Mouse (Mus musculus) embryonic facial prominence, embryonic 15.5 days (tissue): Measurements from ENCODE around the gene Tcf25. TPM values are rescaled to one million over a fixed set of nuclear protein-coding genes. Genes with fewer than 3 reads are reported as not detected.

ENCODE experiments used
- ATAC-seq: fragments of 200-750 bp; cut with Nextera tagmentation; 2 replicates; pipeline ENCODE4 v1.8.0; 2017; ENCODE audit warnings: low read depth, moderate TSS enrichment; ENCODE audit not compliant: insufficient number of reproducible peaks, low FRiP score, low TSS enrichment
- H3K27ac ChIP-seq: fragments of 300-500 bp; sonication (generic); replicated peaks from 2 replicates; pipeline ENCODE4 v1.5.1; 2015; ENCODE audit warnings: mild to moderate bottlenecking, inconsistent platforms
- H3K27me3 ChIP-seq: fragments of 300-500 bp; sonication (generic); 2 replicates; pipeline ENCODE4 v1.6.1; 2015; ENCODE audit warnings: inconsistent platforms
- H3K36me3 ChIP-seq: fragments of 300-500 bp; sonication (generic); 2 replicates; pipeline ENCODE4 v1.6.1; 2015; ENCODE audit warnings: mild to moderate bottlenecking, inconsistent platforms
- H3K4me1 ChIP-seq: fragments of 300-500 bp; sonication (generic); 2 replicates; pipeline ENCODE4 v1.6.1; 2015; ENCODE audit warnings: inconsistent platforms
- H3K4me2 ChIP-seq: fragments of 300-500 bp; sonication (generic); replicated peaks from 2 replicates; pipeline ENCODE4 v1.6.1; 2015; ENCODE audit warnings: mild to moderate bottlenecking, inconsistent platforms
- H3K4me3 ChIP-seq: fragments of 300-500 bp; sonication (generic); replicated peaks from 2 replicates; pipeline ENCODE4 v1.5.1; 2015; ENCODE audit warnings: mild to moderate bottlenecking, inconsistent platforms
- H3K9ac ChIP-seq: fragments of 300-500 bp; sonication (generic); 2 replicates; pipeline ENCODE4 v1.6.1; 2015; ENCODE audit warnings: inconsistent platforms
- H3K9me3 ChIP-seq: fragments of 300-500 bp; sonication (generic); replicated peaks from 2 replicates; pipeline ENCODE4 v1.6.1; 2016; ENCODE audit warnings: inconsistent platforms
- WGBS: fragments of 180-500 bp; shearing (Covaris S2); methylation state at CpG from one replicate; pipeline ENCODE4 v1.1.7; 2015; 5-methylcytosine and 5-hydroxymethylcytosine counted together
- polyA plus RNA-seq: library from polyadenylated mRNA; unstranded; fragments of >200 nt; fragmentation: Nextera tagmentation; extraction: Ambion mirVana; gene quantifications from 2 replicates; pipeline ENCODE4 v1.2.1, GENCODE M21; 2015

Gene Tcf25
- polyA plus RNA-seq: 174 and 176 TPM in 2 replicates

- Histone ChIP-seq H3K36me3 (no peaks in the 10 kb centered on the region), H3K9me3 (no peaks in the 10 kb centered on the region), H3K27me3 (no peaks in the 10 kb centered on the region), H3K27ac (peak within 1 kb of the TSS; percentile 98), H3K9ac (peak within 1 kb of the TSS; percentile 95), H3K4me1 (peaks cover 23% of the 10 kb centered on the region), H3K4me2 (peak within 1 kb of the TSS; percentile 71), H3K4me3 (peak within 1 kb of the TSS; percentile 88)
- WGBS: under 1% methylated on average over 75 of the region's 75 CpGs
- peak; percentile 88 for ATAC-seq
Measured at GRCm38 (mm10) chr8:123373403-123374238, at the start of gene Tcf25. Gene Tcf25 (plus strand): TSS chr8:123373753.

- no peak overlapping the region for H3K9ac ChIP-seq
- WGBS: 89% methylated on average over 2 of the region's 2 CpGs
- no peak for ATAC-seq
- no peak overlapping the region for H3K4me2 ChIP-seq
- H3K36me3 ChIP-seq: no peaks in the 10 kb centered on the region
- peaks cover 10% of the 10 kb centered on the region for H3K27me3 ChIP-seq
- no peaks in the 10 kb centered on the region for H3K9me3 ChIP-seq
- H3K4me1 ChIP-seq: peaks cover 16% of the 10 kb centered on the region
- no peak overlapping the region for H3K4me3 ChIP-seq
- no peak overlapping the region for H3K27ac ChIP-seq
Measured at GRCm38 (mm10) chr8:123328552-123328951, 45.0 kb upstream of the Tcf25 start.

GRCm38 (mm10) chr8:123329350-123329749, 44.2 kb upstream of the Tcf25 start:
- Histone ChIP-seq H3K4me3 (no peak overlapping the region), H3K27me3 (peaks cover 17% of the 10 kb centered on the region), H3K36me3 (no peaks in the 10 kb centered on the region), H3K27ac (no peak overlapping the region), H3K4me2 (no peak overlapping the region), H3K9ac (no peak overlapping the region), H3K9me3 (no peaks in the 10 kb centered on the region), H3K4me1 (peaks cover 16% of the 10 kb centered on the region)
- ATAC-seq: no peak
- 83% methylated on average over 4 of the region's 4 CpGs for WGBS

GRCm38 (mm10) chr8:123329961-123330360, 43.6 kb upstream of the Tcf25 start:
- ATAC-seq: no peak
- no peaks in the 10 kb centered on the region for H3K36me3 ChIP-seq
- H3K9ac ChIP-seq: no peak overlapping the region
- H3K27me3 ChIP-seq: peaks cover 23% of the 10 kb centered on the region
- WGBS: 67% methylated on average over 5 of the region's 5 CpGs
- no peak overlapping the region for H3K4me2 ChIP-seq
- H3K9me3 ChIP-seq: no peaks in the 10 kb centered on the region
- peaks cover 16% of the 10 kb centered on the region for H3K4me1 ChIP-seq
- H3K27ac ChIP-seq: no peak overlapping the region
- H3K4me3 ChIP-seq: no peak overlapping the region

GRCm38 (mm10) chr8:123330701-123331100, 42.9 kb upstream of the Tcf25 start:
- no peak for ATAC-seq
- peaks cover 16% of the 10 kb centered on the region for H3K4me1 ChIP-seq
- no peak overlapping the region for H3K4me3 ChIP-seq
- H3K36me3 ChIP-seq: no peaks in the 10 kb centered on the region
- H3K9ac ChIP-seq: no peak overlapping the region
- no peak overlapping the region for H3K4me2 ChIP-seq
- WGBS: 65% methylated on average over 6 of the region's 6 CpGs
- H3K27ac ChIP-seq: no peak overlapping the region
- peaks cover 23% of the 10 kb centered on the region for H3K27me3 ChIP-seq
- no peaks in the 10 kb centered on the region for H3K9me3 ChIP-seq

- Histone ChIP-seq H3K27ac (no peak overlapping the region), H3K9me3 (no peaks in the 10 kb centered on the region), H3K4me3 (no peak overlapping the region), H3K27me3 (peaks cover 23% of the 10 kb centered on the region), H3K9ac (no peak overlapping the region), H3K4me1 (peaks cover 16% of the 10 kb centered on the region), H3K36me3 (no peaks in the 10 kb centered on the region), H3K4me2 (no peak overlapping the region)
- ATAC-seq: no peak
- 78% methylated on average over 2 of the region's 2 CpGs for WGBS
Measured at GRCm38 (mm10) chr8:123331301-123331700, 42.3 kb upstream of the Tcf25 start.

GRCm38 (mm10) chr8:123331810-123332209, 41.7 kb upstream of the Tcf25 start:
- no peak overlapping the region for H3K9ac ChIP-seq
- H3K4me1 ChIP-seq: peaks cover 16% of the 10 kb centered on the region
- H3K4me3 ChIP-seq: peak overlapping the region; percentile 58
- no peak for ATAC-seq
- no peaks in the 10 kb centered on the region for H3K9me3 ChIP-seq
- H3K27me3 ChIP-seq: peaks cover 23% of the 10 kb centered on the region
- H3K4me2 ChIP-seq: peak overlapping the region; percentile 96
- H3K27ac ChIP-seq: no peak overlapping the region
- no peaks in the 10 kb centered on the region for H3K36me3 ChIP-seq
- WGBS: 38% methylated on average over 8 of the region's 8 CpGs

- Histone ChIP-seq H3K4me1 (peaks cover 16% of the 10 kb centered on the region), H3K9me3 (no peaks in the 10 kb centered on the region), H3K4me3 (peak within 1 kb of the TSS; percentile 58), H3K36me3 (no peaks in the 10 kb centered on the region), H3K9ac (peak within 1 kb of the TSS; percentile 28; the same call in 1 of the 2 replicates), H3K4me2 (peak within 1 kb of the TSS; percentile 96), H3K27ac (no peak within 1 kb of the TSS), H3K27me3 (peaks cover 23% of the 10 kb centered on the region)
- peak; percentile 84 for ATAC-seq
- under 1% methylated on average over 82 of the region's 85 CpGs for whole genome bisulfite sequencing
Measured at GRCm38 (mm10) chr8:123332262-123333090, 41.1 kb upstream of the Tcf25 start, which contains the start of gene Spire2. Gene Spire2 (plus strand): TSS chr8:123332713.

- H3K36me3 ChIP-seq: no peaks in the 10 kb centered on the region
- peaks cover 16% of the 10 kb centered on the region for H3K4me1 ChIP-seq
- H3K9ac ChIP-seq: no peak overlapping the region
- no peaks in the 10 kb centered on the region for H3K9me3 ChIP-seq
- H3K4me2 ChIP-seq: peak overlapping the region; percentile 96
- no peak for ATAC-seq
- 2% methylated on average over 21 of the region's 21 CpGs for WGBS
- peak overlapping the region; percentile 58 for H3K4me3 ChIP-seq
- peaks cover 23% of the 10 kb centered on the region for H3K27me3 ChIP-seq
- H3K27ac ChIP-seq: no peak overlapping the region
Measured at GRCm38 (mm10) chr8:123333091-123333587, 40.4 kb upstream of the Tcf25 start.

GRCm38 (mm10) chr8:123333864-123334263, 39.7 kb upstream of the Tcf25 start:
- H3K36me3 ChIP-seq: no peaks in the 10 kb centered on the region
- no peak overlapping the region for H3K9ac ChIP-seq
- no peak overlapping the region for H3K4me2 ChIP-seq
- H3K9me3 ChIP-seq: no peaks in the 10 kb centered on the region
- H3K27me3 ChIP-seq: peaks cover 23% of the 10 kb centered on the region
- peaks cover 16% of the 10 kb centered on the region for H3K4me1 ChIP-seq
- no peak overlapping the region for H3K27ac ChIP-seq
- no peak overlapping the region for H3K4me3 ChIP-seq
- no peak for ATAC-seq
- 6% methylated on average over 7 of the region's 7 CpGs for WGBS

GRCm38 (mm10) chr8:123334467-123334866, 39.1 kb upstream of the Tcf25 start:
- 3% methylated on average over 1 of the region's 1 CpGs for WGBS
- no peak overlapping the region for H3K4me3 ChIP-seq
- no peak for ATAC-seq
- H3K4me1 ChIP-seq: peaks cover 16% of the 10 kb centered on the region
- H3K4me2 ChIP-seq: no peak overlapping the region
- no peak overlapping the region; the same call in 1 of the 2 replicates for H3K27ac ChIP-seq
- H3K9me3 ChIP-seq: no peaks in the 10 kb centered on the region
- H3K27me3 ChIP-seq: peaks cover 23% of the 10 kb centered on the region
- no peaks in the 10 kb centered on the region for H3K36me3 ChIP-seq
- H3K9ac ChIP-seq: no peak overlapping the region
